Mouse (Mus musculus) granulocyte monocyte progenitor cell, adult 5-6 weeks (primary cell): ENCODE data around the gene Tmem63c. TPM values are rescaled to one million over a fixed set of nuclear protein-coding genes. Genes with fewer than 3 reads are reported as not detected.
A peak's percentile ranks its signal among the peaks of the same experiment; 100 is the strongest.

Experiments
- ATAC-seq: replicated peaks from 2 replicates; pipeline ENCODE4 v1.8.0; 2016; ENCODE audit warnings: mild to moderate bottlenecking, moderate TSS enrichment, inconsistent platforms; ENCODE audit not compliant: poor library complexity, severe bottlenecking
- total RNA-seq, 2 experiments: library from RNA; stranded (forward) in 1 of 2; stranded (reverse) in 1 of 2; fragments of 200-712, 200-1000 nt in 1 of 2; fragments of >200 nt in 1 of 2; fragmentation: Nextera tagmentation in 1 of 2; gene quantifications; 2 replicates each; pipeline ENCODE4 v1.2.3; 2014 to 2017

The Tmem63c gene
- not detected in 2 replicates for total RNA-seq (2014; fragmentation: Nextera tagmentation)
- not detected in 2 replicates for total RNA-seq (2017)

DNA sequence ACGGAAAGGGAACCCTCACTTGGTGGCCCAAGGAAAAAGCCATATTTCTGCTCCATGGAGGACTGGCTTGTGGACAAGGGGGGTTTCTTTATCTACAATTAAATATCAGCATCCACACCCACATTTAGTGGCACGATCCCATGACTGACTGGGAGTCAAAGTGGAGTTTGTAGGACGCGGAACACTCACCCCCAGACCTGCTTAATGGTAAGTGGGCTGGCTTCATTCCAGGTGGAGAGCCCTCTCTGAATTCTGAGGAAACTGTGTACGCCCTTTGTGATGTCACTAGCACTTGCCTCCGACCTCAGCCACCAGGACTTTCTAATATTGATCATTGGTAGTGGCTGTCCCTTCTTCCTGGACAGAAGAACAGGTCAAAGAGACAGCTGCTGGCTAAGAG is at the start of gene Tmem63c:
Gene Tmem63c, plus strand, starts transcription at position 301 of the 400 bp plus-strand sequence.
- no peak for ATAC-seq

DNA sequence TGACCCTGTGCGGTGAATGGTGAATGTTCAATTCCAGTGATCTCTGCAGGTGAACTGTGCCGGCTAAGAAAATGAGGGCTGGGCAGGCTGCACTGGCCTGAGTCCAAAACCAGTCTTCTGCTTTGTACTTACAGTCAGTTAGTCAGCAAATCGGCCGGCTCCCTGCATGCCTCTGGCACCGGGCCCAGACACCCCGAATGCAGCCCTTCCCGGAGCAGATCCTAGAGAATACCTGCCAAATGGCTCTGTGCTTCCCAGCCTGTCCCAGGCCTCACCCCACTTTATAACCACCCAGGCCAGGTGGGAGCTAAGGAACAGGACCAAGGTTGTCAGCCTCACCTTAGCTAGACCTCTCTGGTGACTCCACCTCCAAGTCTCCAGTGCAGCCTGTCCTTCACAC is 47.9 kb upstream of the Tmem63c start:
- ATAC-seq, result no peak

DNA sequence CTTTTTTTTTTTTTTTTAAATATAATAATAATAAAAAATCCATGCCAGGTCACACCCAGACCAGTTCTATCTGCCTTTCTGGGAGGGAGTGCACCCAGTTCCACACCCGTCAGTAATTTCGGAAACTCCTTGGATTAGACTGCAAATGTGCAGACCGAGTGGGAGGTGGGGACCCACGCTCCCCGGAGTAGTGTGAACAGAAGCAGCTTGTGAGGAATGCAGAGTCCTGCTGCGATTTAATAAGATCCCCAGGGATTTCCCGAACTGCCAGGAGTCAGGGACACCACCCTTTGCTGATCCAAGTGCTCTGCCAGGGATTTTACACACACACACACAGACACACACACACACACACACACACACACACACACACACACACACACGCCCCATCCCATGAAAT is 47.4 kb upstream of the Tmem63c start:
- ATAC-seq, result no peak

DNA sequence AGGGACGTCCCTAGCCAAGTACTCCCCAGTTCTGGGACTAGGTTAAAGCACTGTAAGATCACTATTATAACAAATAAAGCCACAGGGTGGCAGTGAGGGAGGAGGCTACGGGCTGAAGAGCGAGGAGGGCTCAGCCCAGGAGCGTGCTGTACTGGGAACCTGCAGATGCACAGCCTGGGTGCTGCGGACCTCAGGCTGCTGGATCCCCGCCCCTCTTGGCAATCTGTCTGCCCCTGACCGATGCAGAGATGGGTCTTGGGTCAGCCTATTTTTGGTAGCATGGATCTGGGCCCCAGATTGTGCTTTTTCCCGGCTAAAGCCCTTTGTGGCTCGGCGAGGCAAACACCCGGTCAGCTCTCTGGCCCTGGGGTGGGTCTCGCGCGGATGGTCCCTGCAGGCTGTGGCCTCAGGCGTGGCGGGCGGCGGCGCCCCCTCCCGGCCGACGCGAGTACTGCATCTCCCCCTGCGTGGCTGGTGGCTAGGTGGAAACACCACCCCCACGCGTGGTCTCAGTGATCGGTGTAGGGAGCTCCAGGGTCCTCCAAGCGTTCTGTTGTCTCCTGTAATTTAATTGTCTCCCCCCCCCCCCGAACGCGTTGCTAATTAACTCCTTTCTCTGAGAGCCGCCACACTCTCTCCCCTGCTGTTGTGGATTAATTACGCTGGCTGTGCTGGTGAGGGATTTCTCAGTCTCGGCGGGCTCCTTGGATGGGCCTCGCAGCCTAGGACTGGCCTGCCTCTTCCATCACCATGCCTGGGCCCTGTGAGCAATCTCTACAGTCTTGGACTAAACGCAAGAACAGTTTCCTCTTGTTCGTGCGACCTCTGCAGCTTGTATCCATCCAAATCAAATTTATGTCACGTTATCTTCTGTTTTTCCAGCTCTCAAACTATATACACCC is 46.5 kb upstream of the Tmem63c start:
- ATAC-seq, result peak; percentile 88

DNA sequence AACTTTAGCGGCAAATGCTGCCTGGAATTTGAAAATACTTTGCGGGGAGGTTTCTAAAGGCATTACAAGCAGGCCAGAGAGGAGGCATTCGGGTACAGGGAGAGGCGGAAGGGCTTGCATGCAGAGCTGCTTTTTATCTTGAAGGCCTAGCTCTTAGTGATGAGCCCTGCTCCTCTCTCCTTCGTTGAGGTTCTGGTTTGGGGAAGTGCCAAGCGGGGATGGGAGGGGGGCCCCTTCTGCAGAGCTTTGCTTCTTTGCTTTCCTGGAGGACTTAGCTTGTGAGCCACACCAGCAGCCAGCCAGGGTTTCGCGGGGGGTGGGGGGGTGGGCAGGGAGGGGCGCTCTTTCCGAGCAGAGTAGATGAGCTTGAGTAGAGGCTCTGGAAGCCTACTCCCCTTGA is 45.4 kb upstream of the Tmem63c start:
- no peak for ATAC-seq

DNA sequence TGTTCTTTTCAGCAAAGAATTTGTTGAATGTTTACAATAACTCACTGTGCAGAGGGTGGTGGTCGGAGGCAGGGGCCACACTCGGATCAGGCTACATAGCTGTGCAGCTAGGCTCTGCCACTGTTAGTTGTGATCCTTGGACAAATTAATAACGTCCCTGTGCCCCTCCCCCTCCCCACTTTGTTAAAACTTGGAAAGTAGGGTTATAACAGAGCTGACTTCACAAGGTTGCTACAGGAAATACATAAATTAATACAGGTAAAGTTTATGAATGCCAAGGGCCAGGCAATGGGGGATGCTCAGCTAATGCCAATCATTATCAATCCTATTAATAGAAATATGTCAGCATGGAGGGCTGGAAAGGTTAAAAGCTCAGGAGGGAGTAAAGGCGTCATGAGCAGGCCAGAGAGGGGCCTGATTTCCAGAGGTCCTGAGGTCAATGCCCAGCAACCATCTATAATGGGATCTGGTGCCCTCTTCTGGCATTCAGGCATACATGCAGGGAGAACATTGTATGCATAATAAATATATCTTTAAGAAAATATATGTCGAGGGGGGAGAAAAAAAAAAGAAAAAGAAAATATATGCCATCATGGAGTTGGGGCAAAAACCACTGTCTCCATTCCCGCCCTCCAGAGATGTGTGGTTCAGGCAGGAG is 44.5 kb upstream of the Tmem63c start:
- ATAC-seq, result no peak

DNA sequence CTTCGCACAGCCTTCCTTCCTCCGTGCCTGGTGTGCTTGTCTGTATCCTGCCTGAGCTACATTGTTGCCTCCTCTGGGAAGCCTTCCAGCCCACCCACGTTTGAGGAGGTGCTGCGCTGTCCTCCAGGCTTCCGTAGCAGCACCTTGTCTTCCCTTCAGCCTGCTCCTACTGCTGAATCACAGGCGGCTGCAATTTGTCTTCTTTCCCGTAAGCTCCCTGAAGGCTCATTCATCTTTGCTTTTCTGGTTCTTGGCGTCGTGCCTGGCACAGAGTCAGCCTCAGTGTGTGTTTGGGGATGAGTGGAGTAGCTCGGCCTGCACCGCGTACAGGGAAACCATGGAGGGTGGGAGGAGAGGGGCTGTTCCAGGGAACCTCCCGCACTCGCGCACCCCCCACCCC is 43.3 kb upstream of the Tmem63c start:
- no peak for ATAC-seq

DNA sequence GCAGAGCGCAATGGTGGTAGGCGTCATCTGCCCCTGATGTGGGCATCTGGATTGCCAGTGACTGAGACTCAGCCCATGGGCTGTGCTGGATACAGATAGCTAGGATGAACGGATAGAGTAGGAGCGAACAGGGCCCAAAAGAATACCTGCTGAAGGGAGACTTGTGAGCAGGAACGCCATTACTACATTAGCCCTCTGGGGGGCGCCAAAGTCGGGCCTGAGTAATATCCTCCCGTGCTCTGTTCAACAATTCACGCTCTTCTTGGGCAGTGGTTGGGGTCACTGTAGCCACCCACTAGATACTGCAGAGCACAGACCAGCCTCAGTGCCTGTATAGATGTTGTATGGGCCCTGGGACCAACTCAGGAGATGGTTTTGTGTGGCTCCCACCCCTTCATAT is 40.0 kb upstream of the Tmem63c start:
- ATAC-seq, result peak; percentile 36; the same call in 1 of the 2 replicates

DNA sequence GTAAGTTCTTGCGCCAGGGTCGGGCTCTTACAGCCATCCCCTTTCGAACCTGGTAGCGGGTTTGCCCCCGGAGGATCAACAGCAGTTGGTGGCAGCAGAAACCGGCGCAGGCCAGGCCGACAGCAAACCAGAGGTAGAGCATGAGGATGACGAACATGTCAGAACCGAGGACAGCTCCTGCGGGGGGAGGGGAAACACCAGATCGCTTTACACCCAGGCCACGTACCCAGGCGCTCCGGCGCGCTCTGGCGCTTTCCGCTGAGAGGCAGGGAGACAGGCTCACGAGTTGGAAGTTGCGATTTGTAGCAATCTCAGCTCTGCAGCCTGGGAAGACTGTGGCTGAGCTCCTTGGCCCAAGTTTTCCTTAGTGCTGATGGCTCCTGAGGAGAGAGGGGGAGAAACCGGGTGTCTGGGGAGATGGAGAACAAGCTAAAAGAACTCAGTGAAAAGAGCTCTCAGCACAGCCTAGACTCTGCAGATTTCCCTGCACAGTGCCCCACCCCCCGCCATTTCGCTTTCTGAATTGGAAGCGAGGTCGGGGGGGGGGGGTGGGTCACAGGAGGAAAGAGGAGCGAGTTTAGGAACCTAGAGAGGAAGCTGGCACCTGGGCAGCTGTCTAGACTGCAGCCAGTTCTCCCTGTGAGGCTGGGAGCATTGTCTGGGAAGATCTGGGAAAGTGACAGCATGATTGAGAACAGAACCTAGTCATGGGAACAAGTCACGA is 37.5 kb upstream of the Tmem63c start:
- ATAC-seq, result peak; percentile 81

DNA sequence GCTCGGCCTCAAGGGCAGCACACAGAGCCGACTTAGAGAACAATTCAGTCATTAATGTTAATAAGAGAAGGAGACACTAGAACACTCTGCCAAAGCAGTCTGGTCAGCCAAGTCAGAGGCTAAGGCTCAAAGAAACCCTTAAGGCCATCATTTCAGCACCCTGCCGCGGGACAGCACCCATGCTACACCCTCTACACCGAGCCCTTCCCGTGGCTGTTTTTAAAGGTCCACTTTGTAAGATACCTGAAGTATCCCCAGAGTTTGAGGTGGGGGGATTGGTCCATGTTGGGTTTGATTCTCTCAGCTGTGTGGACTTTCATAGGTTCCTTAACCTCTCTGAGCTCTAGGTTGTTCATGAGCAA is 37.0 kb upstream of the Tmem63c start:
- peak; percentile 45; the same call in 1 of the 2 replicates for ATAC-seq

DNA sequence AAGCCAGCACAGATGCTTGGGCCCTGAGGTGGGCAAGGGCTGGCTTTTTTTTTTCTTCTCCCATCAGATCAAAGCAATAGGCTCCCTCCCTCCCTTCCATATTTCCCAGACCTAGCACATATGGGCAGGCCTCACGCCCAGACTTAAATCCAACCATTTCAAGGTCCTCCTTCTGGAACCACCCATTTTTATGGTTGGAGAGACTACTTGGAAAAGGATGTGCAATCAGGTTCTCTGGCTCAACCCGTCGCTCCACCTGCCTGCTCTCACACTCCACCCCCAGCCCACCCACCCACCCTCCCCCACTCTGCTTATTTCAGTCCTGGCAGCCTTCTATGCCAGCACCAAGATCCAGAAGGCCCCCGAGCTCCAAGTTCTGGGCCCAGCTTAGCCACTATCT is 34.6 kb upstream of the Tmem63c start:
- no peak for ATAC-seq

DNA sequence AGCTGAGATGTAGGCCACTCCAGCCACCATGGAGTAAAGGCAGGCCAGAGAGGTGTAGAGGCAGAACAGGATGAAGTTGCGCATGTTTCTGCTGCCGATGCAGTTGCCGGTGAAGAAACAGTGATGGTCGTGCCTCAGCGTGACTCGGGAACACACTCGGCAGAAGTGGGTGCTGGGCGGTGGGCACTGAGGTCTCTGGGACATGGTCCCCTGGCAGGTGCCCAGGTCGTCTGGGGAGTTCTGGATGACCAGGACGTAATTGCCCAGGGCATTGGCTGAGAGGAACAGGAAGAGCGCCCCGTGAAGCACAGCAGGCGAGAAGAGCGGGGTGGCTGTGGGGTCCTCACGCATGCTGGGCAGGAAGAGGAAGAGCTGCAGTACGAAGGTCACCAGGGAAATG is 32.9 kb upstream of the Tmem63c start:
- no peak for ATAC-seq

DNA sequence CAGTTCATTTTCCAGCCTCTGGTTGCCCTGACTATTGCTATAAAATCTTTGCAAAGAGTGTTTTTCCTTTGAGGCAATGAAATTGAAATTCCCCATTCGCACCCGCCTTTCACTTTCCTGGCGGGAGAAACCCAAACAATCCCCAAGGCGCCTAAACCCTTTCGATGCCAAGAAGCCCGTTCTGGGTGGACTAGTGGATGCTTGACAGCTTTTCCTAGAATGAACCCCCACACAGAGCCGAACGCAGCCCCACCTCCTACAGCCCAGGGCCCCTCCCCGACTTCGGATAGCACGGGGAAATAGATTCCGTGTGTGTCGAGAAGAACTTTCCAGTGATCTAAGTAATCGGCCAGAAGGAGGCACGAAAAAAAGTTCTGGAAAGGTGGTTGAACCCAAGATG is 31.8 kb upstream of the Tmem63c start:
- ATAC-seq, result no peak

DNA sequence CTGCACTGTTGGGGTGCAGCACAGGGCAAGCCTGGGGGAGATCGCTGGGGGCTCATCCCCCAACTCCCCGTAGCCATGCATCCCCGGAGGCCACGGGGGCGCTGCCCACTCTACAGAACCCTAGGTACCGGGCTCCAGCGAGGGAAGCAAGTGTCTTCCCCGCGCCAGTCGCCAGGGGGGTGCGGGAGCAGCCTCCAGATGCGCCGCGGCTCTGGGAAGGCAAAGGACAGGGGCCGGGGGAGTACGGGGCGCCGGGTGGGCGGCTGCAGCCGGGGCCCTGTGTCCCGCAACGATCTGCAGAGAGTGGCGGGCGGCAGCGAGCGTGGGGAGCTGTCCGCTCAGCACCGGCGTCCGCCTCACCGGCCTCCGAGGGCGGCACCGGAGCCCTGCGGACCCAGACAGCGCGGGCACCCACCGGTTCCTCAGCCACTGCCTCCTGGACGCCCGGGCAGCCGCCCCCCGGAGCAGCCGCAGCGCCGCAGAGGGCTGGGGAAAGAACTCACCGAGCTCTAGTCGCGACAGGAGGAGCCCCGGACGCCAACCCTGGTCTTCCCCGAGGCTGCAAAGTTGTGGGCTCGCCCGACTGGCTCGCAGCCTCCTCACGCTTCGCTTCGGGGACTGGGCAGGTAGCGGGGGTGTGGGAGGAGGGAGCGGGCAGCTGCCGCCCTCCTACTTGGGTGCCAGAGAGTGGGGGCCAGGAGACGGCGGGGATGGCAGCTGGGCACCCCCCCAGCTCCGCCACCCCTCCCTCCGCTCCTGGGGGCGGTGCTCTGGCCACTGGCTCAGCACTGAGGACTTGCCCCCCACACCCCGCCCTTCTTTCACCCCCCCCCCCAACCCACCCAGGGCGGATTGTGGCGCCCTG is 31.0 kb upstream of the Tmem63c start, which contains the start of gene Zdhhc22:
Gene Zdhhc22, minus strand, starts transcription at position 541 of the 865 bp plus-strand sequence.
- peak; percentile 88 for ATAC-seq

DNA sequence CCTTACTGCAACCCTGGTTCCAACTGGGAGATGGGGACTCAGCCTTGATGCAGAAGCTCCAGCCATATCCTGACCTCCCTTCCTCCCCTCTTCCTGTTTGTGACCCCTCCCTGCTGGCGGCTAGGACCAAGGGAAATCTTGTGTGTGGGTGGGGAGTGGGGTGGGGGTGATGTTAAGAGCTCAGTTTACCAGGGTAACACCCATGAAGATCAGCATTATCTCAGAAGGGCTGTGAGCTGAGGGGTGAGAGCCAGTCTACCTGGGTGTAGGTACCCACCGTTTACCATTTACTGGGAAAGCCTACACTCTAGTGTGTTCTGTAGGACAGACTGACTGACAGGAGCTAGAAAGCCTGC is 30.4 kb upstream of the Tmem63c start:
- no peak for ATAC-seq

DNA sequence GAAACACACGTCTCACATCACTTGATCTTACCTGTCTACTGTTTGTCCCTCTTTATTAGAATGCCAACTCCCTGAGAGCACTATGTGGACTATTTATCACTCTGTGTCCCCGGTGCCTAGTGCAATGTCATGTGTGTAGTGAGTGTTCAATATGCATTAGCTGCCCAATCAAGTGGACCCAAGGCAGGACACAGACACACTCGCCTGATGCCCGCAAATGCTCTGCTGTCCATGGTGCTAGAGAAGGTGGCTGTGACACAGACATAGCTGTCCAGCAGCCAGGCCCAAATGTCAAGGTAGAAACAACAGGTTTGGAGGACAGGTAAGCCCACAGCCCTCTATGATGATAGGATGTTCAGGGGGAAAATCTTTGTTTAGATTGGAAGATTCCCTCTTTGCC is 27.0 kb upstream of the Tmem63c start:
- ATAC-seq, result no peak

DNA sequence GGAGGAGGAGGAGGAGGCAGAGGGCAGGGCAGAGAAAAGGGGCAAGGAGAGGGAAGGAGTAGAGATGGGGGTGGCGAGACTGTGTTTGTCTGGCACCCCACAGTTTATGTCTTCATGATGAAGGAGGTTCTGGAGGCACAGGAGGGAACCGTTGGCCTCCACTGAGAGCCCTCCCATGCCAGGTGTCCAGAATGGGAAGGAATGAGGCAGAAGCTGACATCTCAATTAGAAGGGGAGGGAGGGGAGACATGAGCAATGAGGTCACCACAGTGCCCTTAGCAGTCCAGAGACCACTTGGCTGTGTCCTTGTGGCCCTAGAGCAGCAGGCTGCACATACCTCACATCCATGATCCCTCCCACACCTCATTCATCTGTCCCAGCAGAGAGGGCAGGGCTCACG is 26.4 kb upstream of the Tmem63c start:
- no peak for ATAC-seq

DNA sequence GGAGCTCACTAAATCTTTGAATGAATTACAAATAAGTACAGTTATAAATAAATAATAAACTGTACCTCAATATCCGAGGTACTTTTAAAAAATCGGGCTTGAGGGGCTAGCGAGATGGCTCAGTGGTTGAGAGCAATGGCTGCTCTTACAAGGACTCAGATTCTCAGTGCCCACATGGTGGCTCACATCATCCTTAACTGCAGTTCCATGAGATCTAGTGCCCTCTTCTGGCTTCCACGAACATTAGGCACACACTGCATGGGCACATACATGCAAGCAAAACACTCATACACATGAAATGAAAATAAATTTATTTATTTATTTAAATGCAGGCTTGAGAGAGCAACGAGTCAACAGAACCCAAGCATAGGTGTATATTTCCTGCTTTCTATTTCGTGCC is 25.2 kb upstream of the Tmem63c start:
- ATAC-seq, result no peak

DNA sequence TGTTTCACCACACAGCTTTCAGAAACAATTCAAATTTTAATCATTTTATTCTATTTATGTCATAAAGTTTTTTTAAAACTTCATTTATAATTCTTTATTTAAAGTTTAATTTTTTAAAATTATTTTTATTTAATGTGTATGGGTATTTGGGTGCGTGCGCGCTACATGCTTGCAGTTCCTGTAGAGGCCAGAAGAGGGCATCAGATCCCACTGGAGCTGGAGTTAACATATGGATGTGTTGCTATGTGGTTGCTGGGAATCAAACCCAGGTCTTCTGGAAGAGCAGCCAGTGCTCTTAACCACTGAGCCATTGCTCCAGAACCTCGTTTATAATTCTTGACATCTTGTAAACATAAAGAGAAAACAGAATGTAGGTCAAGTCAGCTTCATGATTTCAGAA is 22.4 kb upstream of the Tmem63c start:
- ATAC-seq, result no peak

DNA sequence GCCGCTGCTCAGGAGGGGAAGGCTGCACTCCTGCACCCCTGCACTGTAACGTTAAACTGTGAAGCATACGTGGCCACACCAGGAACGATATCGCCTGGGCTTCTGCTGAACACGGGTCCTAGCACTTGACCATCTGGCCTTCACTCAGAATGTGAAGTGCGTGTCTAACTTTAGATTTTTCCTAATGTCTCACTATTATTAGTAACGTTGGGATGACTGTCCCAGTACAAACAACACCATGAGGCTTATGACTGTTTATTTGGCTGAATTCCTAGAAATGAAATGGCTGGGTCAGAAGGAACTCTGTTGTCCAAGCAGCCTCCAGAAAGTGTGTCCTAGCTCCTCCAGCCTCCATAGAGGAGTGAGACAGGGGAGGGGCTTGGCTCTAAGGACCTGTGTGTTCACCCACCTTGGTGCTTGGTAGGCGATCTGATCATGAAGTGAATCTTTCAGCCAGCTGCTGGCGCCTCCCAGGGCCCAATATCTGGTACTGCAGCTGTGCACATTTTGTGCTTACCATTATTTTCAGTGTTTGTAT is 21.8 kb upstream of the Tmem63c start:
- no peak for ATAC-seq
